Mouse (Mus musculus): ENCODE results near the gene Arhgef28. TPM values are rescaled to one million over a fixed set of nuclear protein-coding genes. Genes with fewer than 3 reads are reported as not detected.

Arhgef28 gene
- polyA plus RNA-seq, 1 experiment from 2014 or later: 16.7 TPM

GRCm38 (mm10) chr13:97939433-97940160 lies 266.6 kb downstream of the Arhgef28 start:
- H3K27me3 ChIP-seq: no peaks in the 10 kb centered on the region
- H3K27ac ChIP-seq: no peak overlapping the region
- no peak for ATAC-seq (ENCODE audit: low FRiP score)
- no peak overlapping the region for H3K9ac ChIP-seq
- H3K9me3 ChIP-seq (replicated peaks): no peaks in the 10 kb centered on the region
- H3K4me3 ChIP-seq: no peak overlapping the region
- H3K4me1 ChIP-seq: peaks cover 3% of the 10 kb centered on the region; the same call in 1 of the 2 replicates
- WGBS: 67% methylated on average over 15 of the region's 15 CpGs
- H3K4me2 ChIP-seq (replicated peaks): no peak overlapping the region
- peaks cover 3% of the 10 kb centered on the region; the same call in 1 of the 2 replicates for H3K36me3 ChIP-seq

- peaks cover 3% of the 10 kb centered on the region; the same call in 1 of the 2 replicates for H3K4me1 ChIP-seq
Observed at GRCm38 (mm10) chr13:97938596-97939297, 267.5 kb downstream of the Arhgef28 start.

GRCm38 (mm10) chr13:97937919-97938318 lies 268.3 kb downstream of the Arhgef28 start:
- ATAC-seq (ENCODE audit: low FRiP score): no peak
- H3K36me3 ChIP-seq: no peaks in the 10 kb centered on the region
- H3K9me3 ChIP-seq (replicated peaks): no peaks in the 10 kb centered on the region
- 22% methylated on average over 7 of the region's 7 CpGs for WGBS
- H3K27me3 ChIP-seq: no peaks in the 10 kb centered on the region
- no peak overlapping the region for H3K4me3 ChIP-seq
- no peak overlapping the region for H3K9ac ChIP-seq
- H3K4me1 ChIP-seq: peaks cover 3% of the 10 kb centered on the region; the same call in 1 of the 2 replicates
- no peak overlapping the region for H3K4me2 ChIP-seq (replicated peaks)
- no peak overlapping the region for H3K27ac ChIP-seq

More at GRCm38 (mm10) chr13:97938596-97939297, 267.5 kb downstream of the Arhgef28 start:
- ATAC-seq (ENCODE audit: low FRiP score): peak; percentile 73
- Histone ChIP-seq H3K4me2 (replicated peaks) (no peak overlapping the region), H3K4me3 (no peak overlapping the region), H3K36me3 (no peaks in the 10 kb centered on the region), H3K27me3 (no peaks in the 10 kb centered on the region), H3K27ac (no peak overlapping the region), H3K9me3 (replicated peaks) (no peaks in the 10 kb centered on the region), H3K9ac (no peak overlapping the region)
- WGBS: 34% methylated on average over 18 of the region's 18 CpGs

- ATAC-seq (ENCODE audit: low FRiP score): no peak
- WGBS: 23% methylated on average over 8 of the region's 8 CpGs
Observed at GRCm38 (mm10) chr13:97928135-97928497, 278.1 kb downstream of the Arhgef28 start.

GRCm38 (mm10) chr13:97927376-97928134 lies 278.7 kb downstream of the Arhgef28 start:
- peaks cover 13% of the 10 kb centered on the region for H3K4me1 ChIP-seq
- no peak overlapping the region for H3K4me3 ChIP-seq
- H3K9ac ChIP-seq: no peak overlapping the region
- H3K27me3 ChIP-seq: no peaks in the 10 kb centered on the region
- H3K9me3 ChIP-seq (replicated peaks): no peaks in the 10 kb centered on the region; the same call in 1 of the 2 replicates
- H3K4me2 ChIP-seq (replicated peaks): 0 out of 2 replicates have a peak overlapping the region, but pooled peaks have one; percentile 13
- H3K36me3 ChIP-seq: no peaks in the 10 kb centered on the region
- no peak for ATAC-seq (ENCODE audit: low FRiP score)
- no peak overlapping the region for H3K27ac ChIP-seq
- WGBS: 43% methylated on average over 14 of the region's 14 CpGs

More at GRCm38 (mm10) chr13:97928135-97928497, 278.1 kb downstream of the Arhgef28 start:
- no peaks in the 10 kb centered on the region for H3K27me3 ChIP-seq
- H3K27ac ChIP-seq: peak overlapping the region; percentile 44; the same call in 1 of the 2 replicates
- H3K4me1 ChIP-seq: peaks cover 13% of the 10 kb centered on the region
- no peaks in the 10 kb centered on the region; the same call in 1 of the 2 replicates for H3K9me3 ChIP-seq (replicated peaks)
- H3K36me3 ChIP-seq: no peaks in the 10 kb centered on the region
- no peak overlapping the region for H3K4me3 ChIP-seq
- no peak overlapping the region for H3K9ac ChIP-seq
- H3K4me2 ChIP-seq (replicated peaks): 0 out of 2 replicates have a peak overlapping the region, but pooled peaks have one; percentile 13

- Histone ChIP-seq H3K36me3 (no peaks in the 10 kb centered on the region), H3K27ac (no peak overlapping the region), H3K27me3 (no peaks in the 10 kb centered on the region), H3K4me2 (replicated peaks) (no peak overlapping the region), H3K4me1 (peaks cover 13% of the 10 kb centered on the region), H3K9ac (no peak overlapping the region), H3K9me3 (replicated peaks) (no peaks in the 10 kb centered on the region; the same call in 1 of the 2 replicates), H3K4me3 (no peak overlapping the region)
- no peak for ATAC-seq (ENCODE audit: low FRiP score)
- 89% methylated on average over 10 of the region's 10 CpGs for WGBS
Observed at GRCm38 (mm10) chr13:97926371-97926770, 279.9 kb downstream of the Arhgef28 start.

GRCm38 (mm10) chr13:97923009-97923408 lies 283.2 kb downstream of the Arhgef28 start:
- Histone ChIP-seq H3K4me2 (replicated peaks) (no peak overlapping the region), H3K4me3 (no peak overlapping the region), H3K36me3 (no peaks in the 10 kb centered on the region), H3K9me3 (replicated peaks) (no peaks in the 10 kb centered on the region), H3K27ac (no peak overlapping the region), H3K4me1 (peaks cover 12% of the 10 kb centered on the region; the same call in 1 of the 2 replicates), H3K9ac (no peak overlapping the region), H3K27me3 (no peaks in the 10 kb centered on the region)
- ATAC-seq (ENCODE audit: low FRiP score): no peak
- 94% methylated on average over 5 of the region's 5 CpGs for WGBS

- H3K27ac ChIP-seq: 0 out of 2 replicates have a peak overlapping the region, but pooled peaks have one; percentile 55
- 0 out of 2 replicates have a peak, but pooled peaks have one; percentile 40 for ATAC-seq (ENCODE audit: low FRiP score)
- no peak overlapping the region for H3K4me3 ChIP-seq
- no peak overlapping the region for H3K4me2 ChIP-seq (replicated peaks)
- WGBS: 45% methylated on average over 8 of the region's 8 CpGs
- H3K27me3 ChIP-seq: no peaks in the 10 kb centered on the region
- 0 out of 2 replicates have a peak, but pooled peaks cover 7% of the 10 kb centered on the region for H3K4me1 ChIP-seq
- H3K9ac ChIP-seq: no peak overlapping the region
- H3K36me3 ChIP-seq: no peaks in the 10 kb centered on the region
- H3K9me3 ChIP-seq (replicated peaks): no peaks in the 10 kb centered on the region
Observed at GRCm38 (mm10) chr13:97919590-97919989, 286.6 kb downstream of the Arhgef28 start.

GRCm38 (mm10) chr13:97918117-97918900 lies 287.9 kb downstream of the Arhgef28 start:
- Histone ChIP-seq H3K36me3 (no peaks in the 10 kb centered on the region), H3K9ac (no peak overlapping the region), H3K4me1 (0 out of 2 replicates have a peak, but pooled peaks cover 7% of the 10 kb centered on the region), H3K27ac (no peak overlapping the region), H3K9me3 (replicated peaks) (no peaks in the 10 kb centered on the region), H3K4me2 (replicated peaks) (no peak overlapping the region), H3K4me3 (no peak overlapping the region), H3K27me3 (no peaks in the 10 kb centered on the region)
- ATAC-seq (ENCODE audit: low FRiP score): no peak
- WGBS: 79% methylated on average over 12 of the region's 12 CpGs

- Histone ChIP-seq H3K36me3 (no peaks in the 10 kb centered on the region), H3K27ac (peak overlapping the region; percentile 57; the same call in 1 of the 2 replicates), H3K4me2 (replicated peaks) (peak overlapping the region; percentile 13), H3K9me3 (replicated peaks) (no peaks in the 10 kb centered on the region), H3K9ac (peak overlapping the region; percentile 27; the same call in 1 of the 2 replicates), H3K27me3 (no peaks in the 10 kb centered on the region), H3K4me3 (no peak overlapping the region), H3K4me1 (peaks cover 7% of the 10 kb centered on the region)
- ATAC-seq (ENCODE audit: low FRiP score): peak; percentile 50; the same call in 1 of the 2 replicates
- WGBS: 10% methylated on average over 10 of the region's 10 CpGs
Observed at GRCm38 (mm10) chr13:97911013-97911412, 295.2 kb downstream of the Arhgef28 start.

- Histone ChIP-seq H3K4me2 (replicated peaks) (no peak overlapping the region), H3K27ac (no peak overlapping the region), H3K4me1 (peaks cover 19% of the 10 kb centered on the region), H3K4me3 (no peak overlapping the region), H3K9ac (no peak overlapping the region), H3K27me3 (no peaks in the 10 kb centered on the region), H3K9me3 (replicated peaks) (no peaks in the 10 kb centered on the region), H3K36me3 (no peaks in the 10 kb centered on the region)
- ATAC-seq (ENCODE audit: low FRiP score): no peak
- 77% methylated on average over 8 of the region's 8 CpGs for WGBS
Observed at GRCm38 (mm10) chr13:97902821-97903220, 303.4 kb downstream of the Arhgef28 start.
